Mouse (Mus musculus) urinary bladder, postnatal 14 days (tissue): ENCODE data around the gene Ptprz1.
"Not testable (repeated sequence)": the region's sequence is repeated elsewhere in the genome, so short reads cannot be mapped to it uniquely, and the experiment has no call there.

Experiments used
- DNase-seq: peaks from one replicate; pipeline ENCODE4 v3.0.0; 2021; ENCODE audit warnings: low spot score

Ptprz1 gene

GRCm38 (mm10) chr6:23003152-23003551 lies 127.8 kb downstream of the Ptprz1 start:
- no peak for DNase-seq

GRCm38 (mm10) chr6:23014988-23015613 lies 139.8 kb downstream of the Ptprz1 start:
- DNase-seq, result no peak

- no peak for DNase-seq
Observed at GRCm38 (mm10) chr6:23028251-23028650, 152.9 kb downstream of the Ptprz1 start.

- no peak for DNase-seq
Observed at GRCm38 (mm10) chr6:23048836-23049235, 173.5 kb downstream of the Ptprz1 start.

GRCm38 (mm10) chr6:23055734-23056133 lies 180.4 kb downstream of the Ptprz1 start:
- DNase-seq, result no peak

- no peak for DNase-seq
Observed at GRCm38 (mm10) chr6:23076060-23076459, 200.8 kb downstream of the Ptprz1 start.

GRCm38 (mm10) chr6:23078273-23078672 lies 203.0 kb downstream of the Ptprz1 start:
- DNase-seq, result no peak

- no peak for DNase-seq
Observed at GRCm38 (mm10) chr6:23079991-23080680, 204.8 kb downstream of the Ptprz1 start.

- no peak for DNase-seq
Observed at GRCm38 (mm10) chr6:23084587-23085421, 209.5 kb downstream of the Ptprz1 start.

- DNase-seq, result not testable (repeated sequence)
Observed at GRCm38 (mm10) chr6:23089292-23089691, 214.0 kb downstream of the Ptprz1 start.

- not testable (repeated sequence) for DNase-seq
Observed at GRCm38 (mm10) chr6:23090346-23091055, 215.2 kb downstream of the Ptprz1 start.
